Mouse (Mus musculus): ENCODE data around the gene Ap2a2. TPM values are rescaled to one million over a fixed set of nuclear protein-coding genes. Genes with fewer than 3 reads are reported as not detected.
"Not testable (repeated sequence)": the region's sequence is repeated elsewhere in the genome, so short reads cannot be mapped to it uniquely, and the experiment has no call there.

Ap2a2 gene
- total RNA-seq, 2 experiments from 2014 or later = 51.4 to 52.2 TPM

DNA sequence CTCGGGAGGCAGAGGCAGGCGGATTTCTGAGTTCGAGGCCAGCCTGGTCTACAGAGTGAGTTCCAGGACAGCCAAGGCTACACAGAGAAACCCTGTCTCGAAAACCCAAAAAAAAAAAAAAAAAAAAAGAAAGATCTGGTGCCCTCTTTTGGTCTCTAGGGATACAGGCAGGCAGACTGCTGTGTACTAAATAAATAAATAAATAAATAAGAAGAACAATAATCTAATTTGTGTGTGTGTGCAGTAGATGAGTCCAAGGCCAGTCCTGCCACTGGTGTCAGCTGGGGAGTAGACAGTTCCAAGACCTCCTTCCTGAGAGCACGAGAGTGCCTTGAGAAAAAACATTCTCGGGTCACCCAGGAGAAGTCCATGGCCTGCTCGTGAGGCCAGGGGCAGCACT is 28.3 kb downstream of the Ap2a2 start:
- intact Hi-C loops (cut with DNase I); DNase-seq: not testable (repeated sequence)

DNA sequence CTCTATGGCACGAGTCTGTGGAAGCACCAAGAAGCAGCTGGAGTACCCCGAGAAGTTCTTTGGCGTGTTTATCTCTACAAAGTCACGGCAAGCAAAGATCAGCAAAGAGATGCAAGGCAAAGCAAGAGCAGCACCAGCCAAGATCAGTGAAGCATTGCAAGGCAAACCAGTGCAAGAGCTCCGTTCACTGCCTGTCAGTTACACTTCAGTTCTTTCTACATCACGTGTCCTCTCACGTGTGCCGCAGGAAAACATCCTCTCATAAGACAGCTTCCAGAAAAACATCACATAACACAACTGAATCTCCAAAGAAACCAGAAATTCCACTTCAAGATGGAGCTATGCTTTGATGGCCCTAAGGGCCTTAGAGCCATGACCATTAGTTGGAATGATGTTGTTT is 29.0 kb downstream of the Ap2a2 start:
- intact Hi-C loops (cut with DNase I) = no loop called here
- DNase-seq = no peak

DNA sequence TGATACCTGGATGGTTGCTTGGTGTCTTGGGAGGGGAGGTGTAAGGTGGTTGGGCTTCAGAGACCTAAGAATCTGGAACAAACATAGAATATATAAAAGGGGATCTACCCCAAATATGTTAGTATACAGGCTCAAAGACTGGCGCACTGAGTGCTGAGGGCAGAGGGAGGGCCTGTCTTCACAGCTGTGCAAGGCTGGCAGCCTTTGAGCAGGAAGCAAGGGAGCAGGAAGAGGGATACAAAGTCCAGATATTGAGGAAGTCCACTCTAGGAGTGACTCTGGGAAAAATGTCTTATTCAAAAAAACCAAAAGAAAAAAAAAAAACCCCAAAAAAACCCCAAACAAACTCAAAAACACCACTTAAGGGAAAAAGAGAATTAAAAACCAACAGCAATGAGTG is 30.1 kb downstream of the Ap2a2 start:
- intact Hi-C loops (cut with DNase I) = no loop called here

GRCm38 (mm10) chr7:141593056-141593455 is 31.1 kb downstream of the Ap2a2 start:
- intact Hi-C loops (cut with DNase I) = no loop called here
- no peak for DNase-seq

More for the DNA sequence above, 30.1 kb downstream of the Ap2a2 start:
- DNase-seq = no peak

GRCm38 (mm10) chr7:141596971-141597370 is 35.0 kb downstream of the Ap2a2 start:
- intact Hi-C loops (cut with DNase I) = no loop called here
- DNase-seq = no peak

- intact Hi-C loops (cut with DNase I) = no loop called here
- DNase-seq = no peak
These were observed 35.6 kb downstream of the Ap2a2 start for GRCm38 (mm10) chr7:141597563-141597962.

DNA sequence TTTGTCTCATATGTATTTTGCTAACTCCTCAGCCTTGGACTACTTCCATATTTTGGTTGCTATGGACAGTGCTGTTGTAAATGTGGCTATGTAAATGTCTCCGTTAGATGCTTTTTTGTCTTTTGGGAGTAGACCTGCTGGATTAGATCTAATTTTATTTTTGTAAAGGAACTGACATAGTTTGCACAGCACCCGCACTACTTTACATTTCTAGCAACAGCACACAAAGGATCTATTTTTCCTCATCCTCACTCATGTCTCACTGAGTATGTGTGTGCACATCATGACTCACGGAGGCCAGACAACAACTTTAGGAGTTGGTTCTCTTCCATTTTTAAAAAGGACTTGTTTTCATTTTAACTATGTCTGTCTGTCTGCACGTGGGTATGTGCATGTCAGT is 45.7 kb downstream of the Ap2a2 start:
- intact Hi-C loops (cut with DNase I) = no loop called here
- DNase-seq = no peak

- no peak for DNase-seq
These were observed 47.9 kb downstream of the Ap2a2 start for GRCm38 (mm10) chr7:141609719-141610514.

DNA sequence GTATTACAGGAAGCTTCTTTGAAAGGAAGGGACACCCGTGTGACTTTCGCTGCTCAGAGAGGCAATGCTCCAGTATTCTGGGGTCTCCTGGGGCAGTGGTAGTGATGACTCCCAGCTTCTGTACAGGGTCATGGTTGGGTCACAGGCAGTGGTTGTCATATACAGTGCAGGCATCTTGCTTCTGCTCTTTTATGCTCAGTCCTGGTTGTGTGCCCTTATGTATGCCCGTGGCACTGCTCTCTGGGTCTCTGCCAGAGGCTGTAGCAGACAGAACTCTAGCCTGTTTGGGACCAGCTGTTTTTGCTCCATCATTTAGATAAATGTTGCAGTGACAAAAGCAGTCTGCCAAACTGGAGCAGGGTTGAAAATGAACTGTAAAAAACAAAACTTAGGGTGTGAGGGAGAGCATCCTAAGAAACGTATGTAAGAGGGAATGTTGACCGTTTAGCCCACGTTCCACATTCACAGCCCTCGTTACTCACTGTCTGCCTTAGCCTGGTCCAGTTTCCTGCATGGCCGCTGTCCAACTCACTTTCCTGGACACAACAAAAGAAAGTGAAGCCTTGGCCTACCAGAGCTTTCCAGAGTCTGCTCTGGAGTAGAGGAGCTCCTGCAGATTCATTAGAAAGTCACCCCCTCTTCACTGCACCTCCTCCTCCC is 49.9 kb downstream of the Ap2a2 start:
- intact Hi-C loops (cut with DNase I) = loop anchor here (5.0 kb wide), 1 partner anchor 50 kb away; the partner anchor contains the start of gene Ap2a2
- peak; percentile 57 to 62 for DNase-seq

More at GRCm38 (mm10) chr7:141609719-141610514, 47.9 kb downstream of the Ap2a2 start:
- intact Hi-C loops (cut with DNase I) = loop anchor here (5.0 kb wide), 1 partner anchor 48 kb away; the partner anchor contains the start of gene Ap2a2

DNA sequence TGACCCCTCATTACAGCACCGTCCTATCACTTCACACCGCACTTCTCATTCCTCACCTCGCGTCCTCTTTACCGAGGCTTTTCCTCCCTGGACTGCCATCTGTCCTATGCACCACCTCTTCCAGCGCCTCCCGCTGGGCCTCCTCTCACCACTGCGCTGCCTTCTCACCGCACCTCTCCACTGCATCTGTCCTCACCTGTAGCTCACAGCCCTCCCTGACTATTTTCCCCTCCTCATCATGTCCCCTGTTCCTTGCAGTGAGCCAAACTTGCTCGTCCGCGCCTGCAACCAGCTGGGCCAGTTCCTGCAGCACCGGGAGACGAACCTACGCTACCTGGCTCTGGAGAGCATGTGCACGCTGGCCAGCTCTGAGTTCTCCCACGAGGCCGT is 50.4 kb downstream of the Ap2a2 start:
- intact Hi-C loops (cut with DNase I) = loop anchor here (5.0 kb wide), 1 partner anchor 50 kb away; the partner anchor contains the start of gene Ap2a2
- DNase-seq = no peak

- intact Hi-C loops (cut with DNase I) = loop anchor here (5.0 kb wide), 1 partner anchor 50 kb away; the partner anchor contains the start of gene Ap2a2
- DNase-seq = peak; percentile 72 to 79
These were observed 50.8 kb downstream of the Ap2a2 start for GRCm38 (mm10) chr7:141612791-141613190.

GRCm38 (mm10) chr7:141614329-141614832 is 52.4 kb downstream of the Ap2a2 start:
- no peak for DNase-seq
- intact Hi-C loops (cut with DNase I) = loop anchor here (5.0 kb wide), 1 partner anchor 52 kb away; the partner anchor contains the start of gene Ap2a2

GRCm38 (mm10) chr7:141624214-141624613 is 62.2 kb downstream of the Ap2a2 start:
- intact Hi-C loops (cut with DNase I) = no loop called here
- no peak for DNase-seq

DNA sequence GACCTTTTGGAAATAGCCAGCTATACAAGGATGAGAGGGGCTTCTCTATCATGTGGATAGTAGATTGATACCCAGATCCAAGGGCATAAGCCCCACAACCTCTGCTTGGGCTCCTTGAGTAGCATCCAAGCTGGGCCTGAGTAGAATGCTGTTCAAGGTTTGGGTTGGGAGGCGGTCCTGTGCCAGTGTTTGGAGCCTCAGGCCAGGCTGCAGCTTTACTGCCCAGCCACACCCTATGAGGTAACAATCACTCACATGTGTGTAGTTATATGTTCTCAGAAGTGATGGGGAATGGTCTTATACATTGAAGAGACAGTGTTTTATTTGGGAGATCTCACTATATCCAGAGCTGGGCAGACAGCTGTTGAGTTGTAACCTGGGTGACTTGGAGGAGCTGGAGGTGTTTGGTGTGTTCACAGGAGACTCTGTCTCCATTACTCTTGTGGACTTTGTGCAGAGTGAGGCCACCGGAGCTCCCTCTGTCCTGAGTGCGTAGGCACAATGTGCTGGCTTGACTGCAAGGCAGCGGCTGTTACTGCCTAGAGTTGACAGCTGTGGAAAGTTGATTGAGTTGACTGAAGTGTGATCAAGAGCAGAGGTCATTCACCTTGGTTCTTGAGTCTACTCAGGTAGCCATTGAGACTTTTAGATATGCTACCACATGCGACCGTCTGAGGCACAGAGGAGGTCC is 63.3 kb downstream of the Ap2a2 start:
- intact Hi-C loops (cut with DNase I) = no loop called here
- DNase-seq = no peak

- intact Hi-C loops (cut with DNase I) = no loop called here
- no peak for DNase-seq
These were observed 66.0 kb downstream of the Ap2a2 start for GRCm38 (mm10) chr7:141628018-141628417.

GRCm38 (mm10) chr7:141629241-141629640 is 67.3 kb downstream of the Ap2a2 start:
- intact Hi-C loops (cut with DNase I) = no loop called here
- DNase-seq = no peak

DNA sequence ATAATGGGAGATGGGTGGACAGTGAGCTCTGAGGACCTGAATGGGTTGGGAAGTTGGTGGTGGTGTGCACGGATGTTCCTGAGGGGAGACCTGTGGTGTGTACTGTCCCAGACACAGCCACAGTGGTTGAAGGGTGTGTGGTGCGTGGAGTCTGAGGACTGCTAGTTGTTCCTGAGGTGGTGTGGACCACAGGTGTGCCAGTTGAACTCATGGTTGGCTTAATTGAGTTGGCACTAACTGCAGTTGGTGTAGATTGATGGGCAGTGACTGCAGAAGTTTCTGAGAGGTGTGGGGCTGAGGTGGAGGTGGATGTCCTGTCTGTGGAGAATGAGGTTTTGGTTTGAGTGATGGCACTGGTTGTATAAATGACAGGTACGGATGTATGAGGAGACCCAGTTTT is 76.1 kb downstream of the Ap2a2 start:
- DNase-seq; intact Hi-C loops (cut with DNase I): not testable (repeated sequence)

- DNase-seq; intact Hi-C loops (cut with DNase I): not testable (repeated sequence)
These were observed 76.8 kb downstream of the Ap2a2 start for GRCm38 (mm10) chr7:141638513-141639334.

- DNase-seq; intact Hi-C loops (cut with DNase I): not testable (repeated sequence)
These were observed 77.4 kb downstream of the Ap2a2 start for GRCm38 (mm10) chr7:141639335-141639890.

Measured in heart, postnatal 14 days (tissue).